In genomic region chr11:89635740-89636139, GRCm38 (mm10) we compare ENCODE assay signal across 26 mouse cellular contexts.
"Had no signal": no experiment of that assay in that cellular context is flagged by ENCODE, and none has a peak within 500 bp of the region (broad histone marks: within the 10 kb centered on the region; RNA-seq: fewer than 3 reads in every experiment).

No protein-coding gene starts in this region.

- H3K27ac ChIP-seq: gastrocnemius, adult 2 months; heart, embryonic 10.5 days; hindbrain, embryonic 10.5 days; hindbrain, embryonic 12.5 days; hindbrain, embryonic 14.5 days; intestine, embryonic 15.5 days; limb, embryonic 13.5 days; limb, embryonic 15.5 days; liver, embryonic 12.5 days; liver, embryonic 14.5 days had no signal

- ATAC-seq: hindbrain, embryonic 16.5 days; inflammation-experienced regulatory T-cells, adult 6 months; intestine, embryonic 15.5 days; intestine, postnatal 0 days; liver, embryonic 12.5 days had no signal

- H3K9me3 ChIP-seq: heart, embryonic 10.5 days; heart, embryonic 12.5 days; hindbrain, embryonic 10.5 days; hindbrain, embryonic 12.5 days; intestine, embryonic 15.5 days; limb, embryonic 13.5 days; limb, embryonic 15.5 days; liver, embryonic 12.5 days had no signal

- H3K9ac ChIP-seq: heart, embryonic 12.5 days; hindbrain, embryonic 12.5 days; hindbrain, embryonic 14.5 days; intestine, embryonic 15.5 days; limb, embryonic 13.5 days; limb, embryonic 15.5 days; liver, embryonic 12.5 days; liver, embryonic 14.5 days had no signal

- DNase-seq: gastrocnemius, adult 2 months; gastrocnemius, postnatal 10 days; gastrocnemius, postnatal 25 days; heart, adult 18-20 months; heart, postnatal 10 days; heart, postnatal 4 days; kidney, adult 18-20 months; kidney, adult 8-10 months; kidney, postnatal 10 days; kidney, postnatal 36 days; layer of hippocampus, adult 9-11 months; layer of hippocampus, postnatal 36 days; left cerebral cortex, postnatal 4 days had no signal

- H3K36me3 ChIP-seq: heart, embryonic 10.5 days; heart, embryonic 12.5 days; hindbrain, embryonic 10.5 days; hindbrain, embryonic 12.5 days; intestine, embryonic 15.5 days; limb, embryonic 13.5 days; limb, embryonic 15.5 days; liver, embryonic 12.5 days had no signal

- H3K4me3 ChIP-seq: gastrocnemius, adult 2 months; heart, embryonic 10.5 days; heart, embryonic 12.5 days; hindbrain, embryonic 10.5 days; hindbrain, embryonic 12.5 days; intestine, embryonic 15.5 days; limb, embryonic 13.5 days; limb, embryonic 15.5 days; liver, embryonic 12.5 days had no signal

- H3K4me1 ChIP-seq: heart, embryonic 10.5 days; heart, embryonic 12.5 days; hindbrain, embryonic 12.5 days; intestine, embryonic 15.5 days; liver, embryonic 12.5 days had no signal

- H3K4me2 ChIP-seq: heart, embryonic 12.5 days; hindbrain, embryonic 12.5 days; hindbrain, embryonic 14.5 days; intestine, embryonic 15.5 days; limb, embryonic 13.5 days; limb, embryonic 15.5 days; liver, embryonic 12.5 days had no signal

- H3K27me3 ChIP-seq: heart, embryonic 12.5 days; hindbrain, embryonic 12.5 days; intestine, embryonic 15.5 days; limb, embryonic 13.5 days; limb, embryonic 15.5 days; liver, embryonic 12.5 days had no signal
